Mouse (Mus musculus) midbrain, postnatal 0 days (tissue): ENCODE results near the gene Rprd2. TPM values are rescaled to one million over a fixed set of nuclear protein-coding genes. Genes with fewer than 3 reads are reported as not detected.
"Not testable (repeated sequence)": the region's sequence is repeated elsewhere in the genome, so short reads cannot be mapped to it uniquely, and the experiment has no call there.

Experiments used
- ATAC-seq: fragments of 200-750 bp; cut with Nextera tagmentation; 2 replicates; pipeline ENCODE4 v1.8.0; 2017; ENCODE audit warnings: moderate number of reproducible peaks, mild to moderate bottlenecking, moderate TSS enrichment, moderate library complexity; ENCODE audit not compliant: low FRiP score
- DNase-seq: peaks from one replicate; pipeline ENCODE4 v3.0.0-alpha.2; 2015; ENCODE audit warnings: low spot score
- H3K27ac ChIP-seq: fragments of 300-500 bp; sonication (generic); 2 replicates; pipeline ENCODE4 v1.5.1; 2014; ENCODE audit warnings: low read depth, mild to moderate bottlenecking, low read length, mixed read lengths
- H3K27me3 ChIP-seq: fragments of 300-500 bp; sonication (generic); 2 replicates; pipeline ENCODE4 v1.6.1; 2014; ENCODE audit warnings: low read length, control low read depth, mixed read lengths; ENCODE audit not compliant: insufficient read depth
- H3K36me3 ChIP-seq: fragments of 300-500 bp; sonication (generic); 2 replicates; pipeline ENCODE4 v1.6.1; 2014; ENCODE audit warnings: low read length, control low read depth, mixed read lengths; ENCODE audit not compliant: insufficient read depth
- H3K4me1 ChIP-seq: fragments of 300-500 bp; sonication (generic); 2 replicates; pipeline ENCODE4 v1.6.1; 2014; ENCODE audit warnings: mild to moderate bottlenecking, control low read depth, antibody characterized with exemption, low read length, mixed read lengths; ENCODE audit not compliant: insufficient read depth
- H3K4me2 ChIP-seq: fragments of 300-500 bp; sonication (generic); 2 replicates; pipeline ENCODE4 v1.6.1; 2014; ENCODE audit warnings: low read depth, mild to moderate bottlenecking, low read length, mixed read lengths; ENCODE audit not compliant: poor library complexity, severe bottlenecking
- H3K4me3 ChIP-seq: fragments of 300-500 bp; sonication (generic); 2 replicates; pipeline ENCODE4 v1.5.1; 2014; ENCODE audit warnings: low read depth, mild to moderate bottlenecking, low read length, moderate library complexity
- H3K9ac ChIP-seq: fragments of 300-500 bp; sonication (generic); replicated peaks from 2 replicates; pipeline ENCODE4 v1.6.1; 2014; ENCODE audit warnings: mild to moderate bottlenecking, low read length, moderate library complexity, mixed read lengths; ENCODE audit not compliant: poor library complexity, severe bottlenecking
- H3K9me3 ChIP-seq: fragments of 300-500 bp; sonication (generic); 2 replicates; pipeline ENCODE4 v1.6.1; 2016; ENCODE audit warnings: low read length, control low read depth
- CTCF ChIP-seq: IDR thresholded peaks from 2 replicates; pipeline ENCODE4 v1.5.1; 2016; ENCODE audit warnings: antibody characterized with exemption, mild to moderate bottlenecking
- WGBS: fragments of 180-500 bp; shearing (Covaris S2); extraction: QIAGEN DNeasy Blood & Tissue Kit; methylation state at CpG from one replicate; pipeline ENCODE4 v1.1.7; 2014; 5-methylcytosine and 5-hydroxymethylcytosine counted together
- polyA plus RNA-seq: library from polyadenylated mRNA; unstranded; fragments of >200 nt; fragmentation: Nextera tagmentation; extraction: Ambion mirVana; gene quantifications from 2 replicates; pipeline ENCODE4 v1.2.1, GENCODE M21; 2015
- total RNA-seq: library from RNA; depleted of rRNA; stranded (reverse); fragments of >200 nt; gene quantifications from 2 replicates; pipeline ENCODE4 v1.2.3, GENCODE M21; 2014

Gene Rprd2
- total and polyA plus RNA-seq, 2 experiments from 2014 or later: 23.6 to 28.8 TPM

DNA sequence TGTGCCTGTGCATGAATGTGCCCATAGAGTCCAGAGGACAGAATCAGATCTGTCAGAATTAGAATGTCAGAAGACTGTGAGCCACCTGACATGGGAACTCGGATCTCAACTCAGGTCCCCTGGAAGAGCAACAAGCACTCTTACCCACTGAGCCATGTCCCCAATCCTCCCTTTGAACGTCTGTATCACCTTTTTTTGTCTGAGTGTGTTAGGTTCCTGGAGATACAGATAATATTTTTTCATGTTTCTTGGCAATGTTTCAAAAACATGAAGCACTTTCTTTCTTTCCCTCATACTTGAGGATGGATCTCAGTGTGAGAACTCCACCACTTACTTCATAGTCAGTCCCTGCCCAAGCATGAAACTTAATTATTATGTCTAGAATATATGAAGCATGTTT is 10.3 kb downstream of the Rprd2 start:
- Histone ChIP-seq H3K4me3 (no peak overlapping the region), H3K4me1 (no peaks in the 10 kb centered on the region), H3K36me3 (no peaks in the 10 kb centered on the region), H3K27me3 (no peaks in the 10 kb centered on the region), H3K4me2 (no peak overlapping the region), H3K9ac (no peak overlapping the region), H3K9me3 (no peaks in the 10 kb centered on the region), H3K27ac (no peak overlapping the region)
- no peak for TF ChIP-seq CTCF
- WGBS: 59% methylated on average over 2 of the region's 2 CpGs
- no peak for DNase-seq
- no peak for ATAC-seq

DNA sequence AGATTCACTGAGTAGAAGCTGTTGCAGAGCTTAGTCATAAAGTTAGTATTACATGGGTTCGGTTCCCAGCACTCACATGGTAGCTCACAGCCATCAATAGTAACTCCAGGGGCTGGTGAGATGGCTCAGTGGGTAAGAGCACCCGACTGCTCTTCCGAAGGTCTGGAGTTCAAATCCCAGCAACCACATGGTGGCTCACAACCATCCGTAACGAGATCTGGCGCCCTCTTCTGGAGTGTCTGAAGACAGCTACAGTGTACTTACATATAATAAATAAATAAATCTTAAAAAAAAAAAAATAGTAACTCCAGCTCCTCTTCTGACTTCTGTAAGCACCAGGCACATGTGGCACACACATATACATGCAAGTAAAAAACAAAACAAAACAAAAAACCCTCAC is 11.0 kb downstream of the Rprd2 start:
- ATAC-seq, H3K36me3 ChIP-seq: not testable (repeated sequence)

DNA sequence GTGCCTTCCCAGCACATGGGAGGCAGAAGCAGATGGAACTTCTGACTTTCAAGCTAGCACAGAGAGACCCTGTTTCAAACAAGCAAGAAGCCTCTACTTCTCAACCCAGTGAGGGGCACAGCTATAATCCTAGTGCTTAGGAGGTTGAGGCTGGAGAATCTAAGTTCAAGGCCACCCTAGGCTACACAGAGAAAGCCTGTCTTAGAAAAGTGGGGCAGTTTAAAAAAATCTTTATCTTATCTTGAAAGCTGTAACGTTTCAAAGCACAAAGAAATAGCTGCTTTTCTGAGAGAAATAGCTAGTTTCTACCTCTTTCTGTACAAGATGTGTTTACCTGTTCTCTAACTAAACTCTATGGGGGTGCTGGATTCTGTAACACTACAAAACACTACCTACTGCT is 12.0 kb downstream of the Rprd2 start:
- H3K27me3 ChIP-seq: no peaks in the 10 kb centered on the region
- no peak overlapping the region for H3K27ac ChIP-seq
- WGBS: 86% methylated on average over 1 of the region's 1 CpGs
- DNase-seq: no peak
- no peak overlapping the region for H3K9ac ChIP-seq
- no peak for ATAC-seq
- H3K4me3 ChIP-seq: no peak overlapping the region
- H3K4me2 ChIP-seq: no peak overlapping the region
- H3K9me3 ChIP-seq: no peaks in the 10 kb centered on the region
- TF ChIP-seq CTCF: no peak
- no peaks in the 10 kb centered on the region for H3K36me3 ChIP-seq
- no peaks in the 10 kb centered on the region for H3K4me1 ChIP-seq

More for the DNA sequence above, 11.0 kb downstream of the Rprd2 start:
- 96% methylated on average over 3 of the region's 6 CpGs for WGBS
- not testable (repeated sequence) for H3K9me3 ChIP-seq, H3K4me1 ChIP-seq, H3K27ac ChIP-seq, H3K4me3 ChIP-seq, H3K27me3 ChIP-seq, H3K4me2 ChIP-seq, H3K9ac ChIP-seq, DNase-seq

DNA sequence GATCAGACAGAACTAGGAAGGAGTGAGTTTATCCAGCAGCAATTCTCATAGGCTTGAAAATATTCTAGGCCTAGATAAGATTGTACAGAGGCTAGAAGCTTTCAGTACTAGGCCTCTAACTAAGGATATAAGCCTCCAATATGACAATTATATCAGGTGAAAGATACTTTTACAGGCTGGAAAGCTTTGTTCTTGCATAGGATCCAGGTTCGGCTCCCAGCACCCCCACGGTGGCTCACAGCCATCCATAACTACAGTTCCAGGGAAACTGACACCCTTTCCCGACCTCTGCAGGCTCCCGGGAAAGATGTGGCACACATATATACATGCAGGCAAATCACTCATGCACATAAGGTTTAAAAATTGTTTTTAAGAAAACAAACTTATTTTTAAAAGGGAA is 14.8 kb downstream of the Rprd2 start:
- Histone ChIP-seq H3K4me1 (no peaks in the 10 kb centered on the region), H3K36me3 (no peaks in the 10 kb centered on the region), H3K9ac (no peak overlapping the region), H3K9me3 (no peaks in the 10 kb centered on the region), H3K27ac (no peak overlapping the region), H3K4me3 (no peak overlapping the region), H3K27me3 (no peaks in the 10 kb centered on the region), H3K4me2 (no peak overlapping the region)
- no peak for TF ChIP-seq CTCF
- WGBS: 96% methylated on average over 4 of the region's 4 CpGs
- ATAC-seq (no peak), DNase-seq (no peak)

DNA sequence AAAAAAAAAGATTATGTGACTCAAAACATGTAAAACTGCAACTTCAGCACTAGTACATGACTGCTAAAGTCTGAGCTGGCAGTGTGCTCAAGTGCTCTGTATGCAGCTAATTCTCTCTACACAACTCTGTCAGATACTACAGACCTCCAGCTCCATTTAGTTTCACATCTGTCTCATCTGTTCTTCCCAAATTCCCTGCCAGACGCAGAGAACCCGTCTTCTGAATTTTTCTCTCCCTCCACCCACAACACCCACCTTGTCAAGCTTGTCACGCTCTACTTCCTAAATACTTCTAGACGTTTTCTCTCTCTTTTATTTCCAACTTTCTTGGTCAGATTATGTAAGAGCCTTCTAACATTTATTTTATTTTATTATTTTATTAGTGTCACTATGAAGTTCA is 19.9 kb downstream of the Rprd2 start:
- ATAC-seq (no peak), DNase-seq (no peak)
- WGBS: 86% methylated on average over 4 of the region's 4 CpGs
- no peak overlapping the region for H3K4me2 ChIP-seq
- H3K9me3 ChIP-seq: no peaks in the 10 kb centered on the region
- no peak for TF ChIP-seq CTCF
- H3K27me3 ChIP-seq: no peaks in the 10 kb centered on the region
- no peak overlapping the region for H3K27ac ChIP-seq
- no peak overlapping the region for H3K9ac ChIP-seq
- no peaks in the 10 kb centered on the region for H3K4me1 ChIP-seq
- H3K36me3 ChIP-seq: no peaks in the 10 kb centered on the region
- no peak overlapping the region for H3K4me3 ChIP-seq

DNA sequence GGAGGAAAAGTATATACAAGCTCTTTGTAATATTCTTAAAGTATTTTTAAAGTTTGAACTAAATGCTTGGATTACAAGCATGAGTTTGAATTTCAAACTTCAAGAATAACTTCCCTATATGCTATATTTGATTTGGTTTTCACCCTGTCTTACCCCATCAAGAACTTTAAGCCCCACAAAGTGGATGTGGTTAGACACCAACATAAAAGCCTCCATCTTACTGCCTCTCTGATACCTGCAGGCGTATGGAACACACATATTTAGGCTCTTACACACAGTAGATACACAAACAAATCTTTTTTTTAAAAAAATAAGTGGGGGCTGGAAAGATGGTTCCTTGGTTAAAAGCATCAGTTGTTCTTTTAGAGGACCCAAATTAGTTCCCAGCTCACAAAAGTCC is 24.4 kb downstream of the Rprd2 start:
- no peak overlapping the region for H3K4me2 ChIP-seq
- 88% methylated on average over 1 of the region's 1 CpGs for WGBS
- H3K27ac ChIP-seq: no peak overlapping the region
- H3K9ac ChIP-seq: no peak overlapping the region
- ATAC-seq (no peak), DNase-seq (no peak)
- H3K4me1 ChIP-seq: no peaks in the 10 kb centered on the region
- H3K4me3 ChIP-seq: no peak overlapping the region
- no peak for TF ChIP-seq CTCF
- no peaks in the 10 kb centered on the region for H3K9me3 ChIP-seq
- no peaks in the 10 kb centered on the region for H3K36me3 ChIP-seq
- no peaks in the 10 kb centered on the region for H3K27me3 ChIP-seq

DNA sequence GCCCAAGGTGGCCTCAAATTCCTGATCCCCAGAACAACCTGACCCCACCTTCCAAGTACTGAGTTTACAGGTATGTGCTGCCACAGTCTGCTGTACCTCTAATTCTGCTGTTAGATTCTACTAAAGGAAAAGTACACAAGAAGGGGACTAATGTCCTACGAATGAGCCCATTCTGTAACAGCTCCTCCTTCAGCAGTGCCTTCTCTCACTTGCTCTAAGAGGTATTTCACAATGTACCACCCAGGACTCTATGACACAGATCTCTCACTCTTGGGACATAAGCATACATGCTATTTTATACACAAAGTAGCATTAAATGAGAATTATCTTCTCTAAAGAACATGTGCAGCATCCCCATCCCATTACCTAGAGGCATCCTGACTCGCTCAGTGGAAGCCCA is 25.0 kb downstream of the Rprd2 start:
- no peaks in the 10 kb centered on the region for H3K36me3 ChIP-seq
- 76% methylated on average over 2 of the region's 2 CpGs for WGBS
- no peak for DNase-seq
- no peaks in the 10 kb centered on the region for H3K9me3 ChIP-seq
- no peak overlapping the region for H3K27ac ChIP-seq
- no peak for TF ChIP-seq CTCF
- H3K4me2 ChIP-seq: no peak overlapping the region
- no peaks in the 10 kb centered on the region for H3K4me1 ChIP-seq
- no peak overlapping the region for H3K4me3 ChIP-seq
- no peak for ATAC-seq
- H3K27me3 ChIP-seq: no peaks in the 10 kb centered on the region
- H3K9ac ChIP-seq: no peak overlapping the region
